Comparison of ENCODE assay signal across 8 mouse cellular contexts in genomic region chr4:95053791-95054117, GRCm38 (mm10). TPM values are rescaled to one million over a fixed set of nuclear protein-coding genes. Genes with fewer than 3 reads are reported as not detected.
A peak's percentile ranks its signal among the peaks of the same experiment; 100 is the strongest.
DNase-seq lines count a peak whose midpoint lies in the region; ATAC-seq lines count a peak whose summit lies in the region.

No protein-coding gene starts in this region.

- H3K36me3 ChIP-seq in hindbrain, embryonic 13.5 days = no peaks in the 10 kb centered on the region

- peaks cover 41% of the 10 kb centered on the region for H3K4me1 ChIP-seq in hindbrain, embryonic 13.5 days (replicated peaks)

- peak overlapping the region; percentile 86 for H3K9ac ChIP-seq in hindbrain, embryonic 13.5 days

- no peaks in the 10 kb centered on the region for H3K9me3 ChIP-seq in hindbrain, embryonic 13.5 days

- H3K27ac ChIP-seq in hindbrain, embryonic 13.5 days = peak overlapping the region; percentile 96; the same call in 1 of the 2 replicates

- ATAC-seq in hindbrain, embryonic 13.5 days (ENCODE audit: low FRiP score) = no peak
- ATAC-seq in inflammation-experienced regulatory T-cells, adult 6 months = no peak

- H3K4me3 ChIP-seq in hindbrain, embryonic 13.5 days = peak overlapping the region; percentile 73

- peak overlapping the region; percentile 98 for H3K4me2 ChIP-seq in hindbrain, embryonic 13.5 days

- H3K27me3 ChIP-seq in hindbrain, embryonic 13.5 days = no peaks in the 10 kb centered on the region

- 3% methylated on average over 6 of the region's 6 CpGs for WGBS in hindbrain, embryonic 13.5 days

- peak; percentile 39 for DNase-seq in MN1 (ENCODE audit: low spot score)
- DNase-seq in cerebellum, adult 18-20 months = peak; percentile 73 to 74
- peak; percentile 46 to 58 for DNase-seq in frontal cortex, postnatal 14 days (ENCODE audit: low spot score in 2 of 2)
- DNase-seq in layer of hippocampus, postnatal 25 days (ENCODE audit: extremely low spot score in 1 of 2, low spot score in 1 of 2) = peak; percentile 31 to 49
- DNase-seq in lung, postnatal 10 days = peak; percentile 86
- peak; percentile 33 for DNase-seq in right cerebral cortex, postnatal 25 days

RNA-seq across cellular contexts. Expression of gene Jun, which starts 1.7 kb away (rescaled TPM):
- 55.6 and 56.7 TPM in 2 replicates for polyA plus RNA-seq in hindbrain, embryonic 13.5 days (2015; fragmentation: Nextera tagmentation; extraction: Ambion mirVana)
- total RNA-seq in layer of hippocampus, postnatal 25 days (2021) = 100 to 1,000 TPM in 1 of 2 experiments, 10 to 100 TPM in 1; 90.0 to 105 TPM
- polyA plus RNA-seq in inflammation-experienced regulatory T-cells, adult 6 months (2017; shearing (Covaris generic)) = 10 to 100 TPM in 2 of 3 experiments, 1 to 10 TPM in 1; 7.3 to 33.5 (median 20.9) TPM

Comparison
In these comparisons a context has a peak if more than half of its experiments do, and no peak if none do; other contexts are left out.
1. DNase-seq: peak in every context shown above with its lines; median percentile 86 in lung, postnatal 10 days; 74 in cerebellum, adult 18-20 months; 52 in frontal cortex, postnatal 14 days; 40 in layer of hippocampus, postnatal 25 days; 39 in MN1; 33 in right cerebral cortex, postnatal 25 days.